Mouse (Mus musculus) hindbrain, embryonic 13.5 days (tissue): ENCODE measurements around the gene Mnd1. TPM values are rescaled to one million over a fixed set of nuclear protein-coding genes. Genes with fewer than 3 reads are reported as not detected.

Experiments
- ATAC-seq: fragments of 200-750 bp; cut with Nextera tagmentation; 2 replicates; pipeline ENCODE4 v1.8.0; 2017; ENCODE audit warnings: moderate TSS enrichment; ENCODE audit not compliant: low FRiP score
- H3K27ac ChIP-seq: fragments of 300-500 bp; sonication (generic); 2 replicates; pipeline ENCODE4 v1.5.1; 2015; ENCODE audit warnings: inconsistent platforms, mild to moderate bottlenecking, moderate library complexity
- H3K27me3 ChIP-seq: fragments of 300-500 bp; sonication (generic); 2 replicates; pipeline ENCODE4 v1.6.1; 2015; ENCODE audit warnings: mild to moderate bottlenecking, inconsistent platforms
- H3K36me3 ChIP-seq: fragments of 300-500 bp; sonication (generic); 2 replicates; pipeline ENCODE4 v1.6.1; 2015; ENCODE audit warnings: mild to moderate bottlenecking, inconsistent platforms
- H3K4me1 ChIP-seq: fragments of 300-500 bp; sonication (generic); replicated peaks from 2 replicates; pipeline ENCODE4 v1.6.1; 2015; ENCODE audit warnings: inconsistent platforms
- H3K4me2 ChIP-seq: fragments of 300-500 bp; sonication (generic); 2 replicates; pipeline ENCODE4 v1.6.1; 2015; ENCODE audit warnings: inconsistent platforms, mild to moderate bottlenecking, moderate library complexity
- H3K4me3 ChIP-seq: fragments of 300-500 bp; sonication (generic); 2 replicates; pipeline ENCODE4 v1.5.1; 2015; ENCODE audit warnings: mild to moderate bottlenecking, inconsistent platforms
- H3K9ac ChIP-seq: fragments of 300-500 bp; sonication (generic); 2 replicates; pipeline ENCODE4 v1.6.1; 2015; ENCODE audit warnings: mild to moderate bottlenecking, inconsistent platforms
- H3K9me3 ChIP-seq: fragments of 300-500 bp; sonication (generic); 2 replicates; pipeline ENCODE4 v1.6.1; 2016; ENCODE audit warnings: inconsistent platforms
- WGBS: fragments of 180-500 bp; shearing (Covaris S2); methylation state at CpG from one replicate; pipeline ENCODE4 v1.1.7; 2015; 5-methylcytosine and 5-hydroxymethylcytosine counted together
- polyA plus RNA-seq: library from polyadenylated mRNA; unstranded; fragments of >200 nt; fragmentation: Nextera tagmentation; extraction: Ambion mirVana; gene quantifications from 2 replicates; pipeline ENCODE4 v1.2.1, GENCODE M21; 2015

Gene Mnd1
- polyA plus RNA-seq, 1 experiment from 2014 or later: 2.8 TPM

- Histone ChIP-seq H3K27ac (no peak overlapping the region), H3K9me3 (no peaks in the 10 kb centered on the region), H3K4me3 (peak overlapping the region; percentile 53), H3K4me2 (peak overlapping the region; percentile 94), H3K27me3 (no peaks in the 10 kb centered on the region), H3K9ac (peak overlapping the region; percentile 74), H3K36me3 (peaks cover 12% of the 10 kb centered on the region), H3K4me1 (peaks cover 13% of the 10 kb centered on the region)
- 0% methylated on average over 26 of the region's 27 CpGs for WGBS
- ATAC-seq: peak; percentile 67
Measured at GRCm38 (mm10) chr3:84155146-84155545, 440 bp downstream of the Mnd1 start.

- Histone ChIP-seq H3K27ac (no peak overlapping the region), H3K36me3 (peaks cover 8% of the 10 kb centered on the region), H3K4me2 (peak overlapping the region; percentile 94; the same call in 1 of the 2 replicates), H3K9ac (no peak overlapping the region), H3K27me3 (no peaks in the 10 kb centered on the region), H3K4me3 (no peak overlapping the region), H3K4me1 (peaks cover 13% of the 10 kb centered on the region), H3K9me3 (no peaks in the 10 kb centered on the region)
- 13% methylated on average over 12 of the region's 12 CpGs for WGBS
- no peak for ATAC-seq
Measured at GRCm38 (mm10) chr3:84154721-84155141, 855 bp downstream of the Mnd1 start.

- 94% methylated on average over 3 of the region's 3 CpGs for WGBS
- H3K9ac ChIP-seq: no peak overlapping the region
- no peaks in the 10 kb centered on the region for H3K36me3 ChIP-seq
- no peaks in the 10 kb centered on the region for H3K27me3 ChIP-seq
- no peak for ATAC-seq
- no peaks in the 10 kb centered on the region for H3K9me3 ChIP-seq
- H3K4me1 ChIP-seq: no peaks in the 10 kb centered on the region
- no peak overlapping the region for H3K27ac ChIP-seq
- no peak overlapping the region for H3K4me3 ChIP-seq
- no peak overlapping the region for H3K4me2 ChIP-seq
Measured at GRCm38 (mm10) chr3:84149831-84150230, 5.8 kb downstream of the Mnd1 start.

DNA sequence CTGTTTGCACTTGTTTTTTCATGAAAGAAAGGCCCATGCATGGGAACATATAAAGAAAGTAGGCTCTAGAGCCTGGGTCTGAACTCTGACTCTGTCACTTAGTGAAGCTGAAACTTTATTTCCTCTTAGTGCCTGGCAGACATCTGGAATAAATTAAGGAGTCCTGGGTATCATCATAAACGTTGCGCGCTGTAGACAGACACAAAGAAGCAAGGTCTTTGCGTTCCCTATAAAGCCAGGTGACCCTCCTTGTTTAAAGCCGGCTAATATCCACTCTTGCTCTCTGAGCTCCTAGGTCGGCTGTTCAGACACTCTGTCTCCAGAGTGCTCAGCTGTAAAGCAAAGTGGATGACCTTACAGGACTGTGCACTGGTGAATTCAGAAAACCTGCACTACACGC lies 14.6 kb downstream of the Mnd1 start:
- no peak overlapping the region for H3K27ac ChIP-seq
- no peak for ATAC-seq
- no peak overlapping the region for H3K9ac ChIP-seq
- no peaks in the 10 kb centered on the region for H3K36me3 ChIP-seq
- H3K4me3 ChIP-seq: no peak overlapping the region
- no peak overlapping the region for H3K4me2 ChIP-seq
- no peaks in the 10 kb centered on the region for H3K27me3 ChIP-seq
- 89% methylated on average over 7 of the region's 7 CpGs for WGBS
- no peaks in the 10 kb centered on the region for H3K9me3 ChIP-seq
- H3K4me1 ChIP-seq: no peaks in the 10 kb centered on the region

DNA sequence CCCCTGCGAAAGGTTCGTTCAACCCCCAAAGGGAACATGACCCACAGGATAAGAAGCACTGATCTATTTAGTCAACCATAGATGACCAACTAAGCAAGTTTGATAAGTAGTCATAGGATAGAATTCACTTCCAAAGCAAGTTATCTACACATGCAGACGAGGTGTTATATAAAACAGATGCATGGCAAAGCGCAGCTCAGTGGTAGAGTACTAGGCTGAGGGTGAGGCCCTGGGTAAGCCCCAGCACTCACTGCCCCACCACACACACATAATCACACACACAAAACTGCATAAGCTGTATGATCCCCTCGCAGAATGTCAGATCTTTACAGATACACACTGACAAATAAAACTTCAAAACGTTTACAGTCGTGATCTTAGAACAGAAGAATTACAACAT lies 19.1 kb downstream of the Mnd1 start:
- Histone ChIP-seq H3K4me3 (no peak overlapping the region), H3K36me3 (no peaks in the 10 kb centered on the region), H3K4me1 (no peaks in the 10 kb centered on the region), H3K9ac (no peak overlapping the region), H3K4me2 (no peak overlapping the region), H3K27me3 (no peaks in the 10 kb centered on the region), H3K27ac (no peak overlapping the region), H3K9me3 (no peaks in the 10 kb centered on the region)
- 92% methylated on average over 7 of the region's 7 CpGs for WGBS
- no peak for ATAC-seq

DNA sequence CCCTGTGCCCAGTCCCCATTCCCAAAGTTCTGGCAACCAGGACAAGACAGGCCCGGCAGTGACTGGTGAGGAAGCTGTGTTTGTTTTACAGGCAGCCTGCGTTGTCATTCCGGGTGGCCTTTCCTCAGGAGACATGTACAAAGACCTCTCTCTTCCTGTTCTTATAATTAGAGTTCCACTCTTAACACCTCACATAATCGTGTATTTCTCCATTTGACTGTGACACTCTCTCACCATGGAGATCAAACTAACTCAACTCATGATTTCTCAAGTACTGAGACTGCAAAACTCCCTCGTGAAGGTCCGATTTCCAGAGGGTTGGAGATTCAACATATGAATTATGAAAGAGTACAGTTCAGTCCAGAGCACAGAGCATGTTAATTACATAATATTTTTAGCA lies 19.7 kb downstream of the Mnd1 start:
- Histone ChIP-seq H3K27ac (no peak overlapping the region), H3K27me3 (no peaks in the 10 kb centered on the region), H3K4me3 (no peak overlapping the region), H3K9me3 (no peaks in the 10 kb centered on the region), H3K9ac (no peak overlapping the region), H3K4me1 (no peaks in the 10 kb centered on the region), H3K36me3 (no peaks in the 10 kb centered on the region), H3K4me2 (no peak overlapping the region)
- 73% methylated on average over 6 of the region's 6 CpGs for WGBS
- ATAC-seq: no peak

- no peak overlapping the region for H3K4me2 ChIP-seq
- no peaks in the 10 kb centered on the region for H3K27me3 ChIP-seq
- no peaks in the 10 kb centered on the region for H3K9me3 ChIP-seq
- H3K9ac ChIP-seq: no peak overlapping the region
- H3K4me1 ChIP-seq: no peaks in the 10 kb centered on the region
- no peak for ATAC-seq
- H3K36me3 ChIP-seq: no peaks in the 10 kb centered on the region
- no peak overlapping the region for H3K4me3 ChIP-seq
- no peak overlapping the region for H3K27ac ChIP-seq
- WGBS: 26% methylated on average over 9 of the region's 9 CpGs
Measured at GRCm38 (mm10) chr3:84135387-84135786, 20.2 kb downstream of the Mnd1 start.

GRCm38 (mm10) chr3:84131369-84131768 lies 24.2 kb downstream of the Mnd1 start:
- Histone ChIP-seq H3K4me3 (no peak overlapping the region), H3K27ac (no peak overlapping the region), H3K4me2 (no peak overlapping the region), H3K36me3 (no peaks in the 10 kb centered on the region), H3K9ac (no peak overlapping the region), H3K4me1 (no peaks in the 10 kb centered on the region), H3K27me3 (no peaks in the 10 kb centered on the region), H3K9me3 (no peaks in the 10 kb centered on the region)
- ATAC-seq: no peak
- 92% methylated on average over 3 of the region's 3 CpGs for WGBS

GRCm38 (mm10) chr3:84130776-84131175 lies 24.8 kb downstream of the Mnd1 start:
- no peaks in the 10 kb centered on the region for H3K36me3 ChIP-seq
- WGBS: 72% methylated on average over 5 of the region's 5 CpGs
- no peak overlapping the region for H3K4me3 ChIP-seq
- no peak overlapping the region for H3K4me2 ChIP-seq
- no peak overlapping the region for H3K27ac ChIP-seq
- H3K27me3 ChIP-seq: no peaks in the 10 kb centered on the region
- no peak for ATAC-seq
- no peak overlapping the region for H3K9ac ChIP-seq
- H3K9me3 ChIP-seq: no peaks in the 10 kb centered on the region
- H3K4me1 ChIP-seq: no peaks in the 10 kb centered on the region

GRCm38 (mm10) chr3:84128871-84129870 lies 26.4 kb downstream of the Mnd1 start:
- 73% methylated on average over 11 of the region's 11 CpGs for WGBS
- no peaks in the 10 kb centered on the region for H3K9me3 ChIP-seq
- no peaks in the 10 kb centered on the region for H3K4me1 ChIP-seq

GRCm38 (mm10) chr3:84127431-84127830 lies 28.2 kb downstream of the Mnd1 start:
- ATAC-seq: no peak

More at GRCm38 (mm10) chr3:84128871-84129870, 26.4 kb downstream of the Mnd1 start:
- Histone ChIP-seq H3K4me3 (no peak overlapping the region), H3K27me3 (no peaks in the 10 kb centered on the region), H3K27ac (no peak overlapping the region), H3K9ac (no peak overlapping the region), H3K36me3 (no peaks in the 10 kb centered on the region), H3K4me2 (no peak overlapping the region)
- ATAC-seq: no peak

GRCm38 (mm10) chr3:84126721-84127120 lies 28.9 kb downstream of the Mnd1 start:
- WGBS: 86% methylated on average over 3 of the region's 3 CpGs
- Histone ChIP-seq H3K9ac (no peak overlapping the region), H3K4me2 (no peak overlapping the region), H3K27me3 (no peaks in the 10 kb centered on the region), H3K4me1 (no peaks in the 10 kb centered on the region), H3K4me3 (no peak overlapping the region), H3K36me3 (no peaks in the 10 kb centered on the region), H3K9me3 (no peaks in the 10 kb centered on the region), H3K27ac (no peak overlapping the region)
- no peak for ATAC-seq

More at GRCm38 (mm10) chr3:84127431-84127830, 28.2 kb downstream of the Mnd1 start:
- no peaks in the 10 kb centered on the region for H3K36me3 ChIP-seq
- no peak overlapping the region for H3K27ac ChIP-seq
- no peaks in the 10 kb centered on the region for H3K27me3 ChIP-seq
- no peak overlapping the region for H3K9ac ChIP-seq
- no peaks in the 10 kb centered on the region for H3K9me3 ChIP-seq
- WGBS: 86% methylated on average over 2 of the region's 2 CpGs
- no peak overlapping the region for H3K4me3 ChIP-seq
- no peaks in the 10 kb centered on the region for H3K4me1 ChIP-seq
- H3K4me2 ChIP-seq: no peak overlapping the region
